Mouse (Mus musculus) ES-Bruce4 (cell line): ENCODE data around the gene Klk10. TPM values are rescaled to one million over a fixed set of nuclear protein-coding genes. Genes with fewer than 3 reads are reported as not detected.

ENCODE experiments used
- H3K27ac ChIP-seq: 2 replicates; pipeline ENCODE4 v1.5.1; 2012; ENCODE audit warnings: low read length, inconsistent platforms; ENCODE audit not compliant: insufficient read depth
- H3K27me3 ChIP-seq: 2 replicates; pipeline ENCODE4 v1.6.1; 2012; ENCODE audit warnings: mild to moderate bottlenecking, low read length, inconsistent platforms; ENCODE audit not compliant: control insufficient read depth, poor library complexity, insufficient read depth, severe bottlenecking
- H3K36me3 ChIP-seq: 2 replicates; pipeline ENCODE4 v1.6.1; 2012; ENCODE audit warnings: inconsistent platforms, mild to moderate bottlenecking, low read length, moderate library complexity; ENCODE audit not compliant: control insufficient read depth, poor library complexity, insufficient read depth, severe bottlenecking
- H3K4me1 ChIP-seq: one replicate; pipeline ENCODE4 v1.8.1; 2011; ENCODE audit warnings: low read length; ENCODE audit not compliant: control insufficient read depth, insufficient read depth
- H3K4me3 ChIP-seq: 2 replicates; pipeline ENCODE4 v1.5.1; 2011; ENCODE audit warnings: low read depth, mild to moderate bottlenecking, low read length
- H3K9ac ChIP-seq: 2 replicates; pipeline ENCODE4 v1.6.1; 2012; ENCODE audit warnings: low read depth, mild to moderate bottlenecking, inconsistent platforms; ENCODE audit not compliant: poor library complexity, severe bottlenecking
- H3K9me3 ChIP-seq: replicated peaks from 2 replicates; pipeline ENCODE4 v1.6.1; 2012; ENCODE audit warnings: mild to moderate bottlenecking, low read length, inconsistent platforms; ENCODE audit not compliant: control insufficient read depth, poor library complexity, insufficient read depth, severe bottlenecking
- CTCF ChIP-seq: IDR thresholded peaks from one replicate; pipeline ENCODE4 v1.8.1; 2011; ENCODE audit warnings: low read depth, low read length
- EP300 ChIP-seq: IDR thresholded peaks from 2 replicates; pipeline ENCODE4 v1.6.1; 2011; ENCODE audit warnings: low read depth, low read length; ENCODE audit not compliant: insufficient read depth
- POLR2A ChIP-seq: IDR thresholded peaks from one replicate; pipeline ENCODE4 v1.8.1; 2011; ENCODE audit warnings: low read length; ENCODE audit not compliant: insufficient read depth
- polyA plus RNA-seq: library from polyadenylated mRNA; stranded (reverse); fragments of >200 nt; gene quantifications from 2 replicates; pipeline ENCODE4 v1.2.4, GENCODE M21; 2011; ENCODE audit warnings: low read depth; ENCODE audit not compliant: missing spikeins, insufficient read depth, insufficient read length

The Klk10 gene
- polyA plus RNA-seq, 1 experiment = 1.2 TPM

GRCm38 (mm10) chr7:43824199-43824598, 43.4 kb downstream of the Klk10 start, which contains the start of gene Klk6:
Gene Klk6, plus strand, starts transcription at chr7:43824499.
- Histone ChIP-seq H3K4me3 (no peak within 1 kb of the TSS), H3K27ac (no peak within 1 kb of the TSS), H3K27me3 (no peaks in the 10 kb centered on the region), H3K4me1 (no peaks in the 10 kb centered on the region), H3K9me3 (no peaks in the 10 kb centered on the region), H3K9ac (no peak within 1 kb of the TSS), H3K36me3 (no peaks in the 10 kb centered on the region)
- TF ChIP-seq EP300 (no peak), CTCF (no peak), POLR2A (no peak)

DNA sequence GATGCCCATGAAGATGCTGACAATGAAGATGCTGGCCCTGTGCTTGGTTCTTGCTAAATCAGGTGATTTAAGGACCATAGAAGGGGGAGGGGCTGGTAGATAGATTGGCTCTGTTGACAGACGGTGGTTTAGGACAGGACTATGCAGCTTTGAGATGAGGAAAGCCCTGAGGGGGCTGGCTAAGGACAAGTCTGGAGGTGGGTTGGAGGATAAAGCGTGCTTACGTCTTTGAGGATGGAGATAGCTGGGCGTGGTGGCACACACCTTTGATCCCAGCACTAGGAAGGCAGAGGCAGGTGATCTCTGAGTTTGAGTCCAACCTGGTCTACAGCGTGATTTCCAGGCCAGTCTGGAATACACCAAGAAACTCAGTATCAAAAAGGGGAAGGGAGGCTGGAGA, 45.2 kb downstream of the Klk10 start:
- H3K36me3 ChIP-seq = no peaks in the 10 kb centered on the region
- H3K9ac ChIP-seq = no peak overlapping the region
- TF ChIP-seq EP300 = no peak
- TF ChIP-seq POLR2A = no peak
- TF ChIP-seq CTCF = no peak
- no peaks in the 10 kb centered on the region for H3K9me3 ChIP-seq
- H3K27ac ChIP-seq = no peak overlapping the region
- no peaks in the 10 kb centered on the region for H3K4me1 ChIP-seq
- no peaks in the 10 kb centered on the region for H3K27me3 ChIP-seq
- no peak overlapping the region for H3K4me3 ChIP-seq

DNA sequence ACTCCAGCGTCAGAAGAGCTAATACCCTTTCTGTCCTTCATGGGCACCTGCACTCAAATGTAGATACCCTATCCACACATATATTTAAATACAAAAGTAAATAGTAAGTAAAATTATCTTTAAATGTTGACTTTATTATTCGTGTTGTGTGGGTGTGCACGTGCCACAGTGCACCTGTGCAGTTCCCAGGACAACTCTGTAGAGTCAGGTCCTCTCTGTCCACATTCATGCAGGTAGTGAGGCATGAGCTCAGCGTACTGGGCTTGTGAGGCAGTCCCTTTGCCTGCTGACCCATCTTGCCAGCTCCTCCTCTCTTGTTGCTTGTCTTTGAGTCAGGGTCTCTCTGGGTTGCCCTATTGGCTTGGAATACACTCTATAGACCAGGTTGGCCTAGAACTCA, 46.9 kb downstream of the Klk10 start:
- no peak overlapping the region for H3K27ac ChIP-seq
- TF ChIP-seq CTCF (no peak), POLR2A (no peak), EP300 (no peak)
- no peaks in the 10 kb centered on the region for H3K4me1 ChIP-seq
- H3K4me3 ChIP-seq = no peak overlapping the region
- no peaks in the 10 kb centered on the region for H3K27me3 ChIP-seq
- H3K9ac ChIP-seq = no peak overlapping the region
- no peaks in the 10 kb centered on the region for H3K9me3 ChIP-seq
- no peaks in the 10 kb centered on the region for H3K36me3 ChIP-seq

DNA sequence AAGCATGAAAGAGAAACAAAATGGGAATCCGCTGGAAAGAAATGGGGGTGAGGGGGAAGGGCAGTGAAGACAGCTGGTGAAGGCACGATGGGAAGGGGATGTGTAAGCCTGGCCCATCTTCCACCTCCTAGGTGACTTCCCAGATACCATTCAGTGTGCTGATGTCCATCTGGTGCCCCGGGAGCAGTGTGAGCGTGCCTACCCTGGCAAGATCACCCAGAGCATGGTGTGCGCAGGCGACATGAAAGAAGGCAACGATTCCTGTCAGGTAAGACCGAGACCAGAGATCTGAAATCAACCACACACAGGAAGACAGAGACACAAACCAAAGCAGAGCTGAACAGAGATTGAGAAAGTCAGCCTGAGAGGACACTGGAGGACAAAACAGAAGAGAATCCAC, 48.2 kb downstream of the Klk10 start:
- TF ChIP-seq POLR2A = no peak
- TF ChIP-seq EP300 = no peak
- TF ChIP-seq CTCF = no peak
- Histone ChIP-seq H3K36me3 (no peaks in the 10 kb centered on the region), H3K4me3 (no peak overlapping the region), H3K4me1 (no peaks in the 10 kb centered on the region), H3K27me3 (no peaks in the 10 kb centered on the region), H3K27ac (no peak overlapping the region), H3K9ac (no peak overlapping the region), H3K9me3 (no peaks in the 10 kb centered on the region)

Other genes starting within 250 kb of the Klk10 start
- 0.12 TPM in 1 of 2 replicates, not detected in the other for gene Cd33, start 236.6 kb upstream of the Klk10 start, polyA plus RNA-seq
- gene Zfp658, start 218.8 kb upstream of the Klk10 start, polyA plus RNA-seq = 1.7 and 2.2 TPM in 2 replicates
- 6.9 and 9.4 TPM in 2 replicates for gene Zfp719, start 201.4 kb upstream of the Klk10 start, polyA plus RNA-seq
- gene Zfp819, start 173.9 kb upstream of the Klk10 start, polyA plus RNA-seq = 3.1 and 3.4 TPM in 2 replicates
- not detected in 2 replicates for gene Ceacam18, start 146.3 kb upstream of the Klk10 start, polyA plus RNA-seq
- 0.64 TPM in 1 of 2 replicates, not detected in the other for gene Siglece, start 120.9 kb upstream of the Klk10 start, polyA plus RNA-seq
- 6.2 and 7.6 TPM in 2 replicates for gene Ctu1, start 109.0 kb upstream of the Klk10 start, polyA plus RNA-seq
- gene Klk14, start 90.6 kb upstream of the Klk10 start, polyA plus RNA-seq = not detected in 2 replicates
- gene Klk13, start 68.5 kb upstream of the Klk10 start, polyA plus RNA-seq = 1.8 TPM in 1 of 2 replicates, not detected in the other
- not detected in 2 replicates for gene Klk12, start 12.1 kb upstream of the Klk10 start, polyA plus RNA-seq
- not detected in 2 replicates for gene Klk11, start 6.4 kb upstream of the Klk10 start, polyA plus RNA-seq
- not detected in 2 replicates for gene Klk9, start 10.9 kb downstream of the Klk10 start, polyA plus RNA-seq
- gene Klk8, start 16.5 kb downstream of the Klk10 start, polyA plus RNA-seq = 12.7 and 15.5 TPM in 2 replicates
- gene Klk7, start 30.3 kb downstream of the Klk10 start, polyA plus RNA-seq = 0.70 and 0.84 TPM in 2 replicates
- gene Klk6, start 43.5 kb downstream of the Klk10 start, polyA plus RNA-seq = not detected in 2 replicates
- gene Klk5, start 60.9 kb downstream of the Klk10 start, polyA plus RNA-seq = not detected in 2 replicates
- gene Klk4, start 100.1 kb downstream of the Klk10 start, polyA plus RNA-seq = not detected in 2 replicates
- gene Klk15, start 152.7 kb downstream of the Klk10 start, polyA plus RNA-seq = not detected in 2 replicates
- not detected in 2 replicates for gene Klk1b8, start 169.6 kb downstream of the Klk10 start, polyA plus RNA-seq
- not detected in 2 replicates for gene Klk1b1, start 185.7 kb downstream of the Klk10 start, polyA plus RNA-seq
- gene Klk1b9, start 195.0 kb downstream of the Klk10 start, polyA plus RNA-seq = not detected in 2 replicates
- not detected in 2 replicates for gene Klk1b11, start 214.8 kb downstream of the Klk10 start, polyA plus RNA-seq
- gene Klk1b26, start 231.1 kb downstream of the Klk10 start, polyA plus RNA-seq = not detected in 2 replicates